Mouse (Mus musculus): ENCODE data around the gene Asap2. TPM values are rescaled to one million over a fixed set of nuclear protein-coding genes. Genes with fewer than 3 reads are reported as not detected.

Asap2 gene
- polyA plus RNA-seq, 1 experiment = 13.9 TPM

DNA sequence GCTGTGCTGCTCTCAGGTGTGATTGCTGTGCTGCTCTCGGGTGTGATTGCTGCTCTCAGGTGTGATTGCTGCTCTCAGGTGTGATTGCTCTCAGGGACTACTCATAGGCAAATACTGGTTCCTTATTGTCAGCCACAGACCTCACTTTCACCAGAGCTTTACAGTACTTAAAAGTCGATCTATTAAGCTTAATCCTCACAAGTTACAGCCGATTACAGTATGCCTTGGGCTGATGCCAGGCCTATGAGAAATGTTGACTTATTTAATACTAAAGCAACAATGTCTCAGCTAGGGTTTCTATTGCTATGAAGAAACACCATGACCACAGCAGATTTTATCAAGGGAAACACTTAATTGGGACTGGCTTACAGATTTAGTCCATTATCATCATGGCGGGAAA, 206.2 kb downstream of the Asap2 start:
- H3K36me3 ChIP-seq (ENCODE audit: control insufficient read depth, insufficient read depth, low read length, poor library complexity, severe bottlenecking) = no peaks in the 10 kb centered on the region
- H3K4me3 ChIP-seq (ENCODE audit: low read depth, low read length) = no peak overlapping the region
- no peak for TF ChIP-seq POLR2A (IDR thresholded peaks at IDR 0.05; ENCODE audit: insufficient read depth, low read length)
- no peak for TF ChIP-seq EP300 (IDR thresholded peaks at IDR 0.05; ENCODE audit: insufficient read depth, low read depth, low read length)
- no peak for TF ChIP-seq CTCF (IDR thresholded peaks at IDR 0.05; ENCODE audit: low read depth, low read length)
- no peak overlapping the region for H3K27ac ChIP-seq (ENCODE audit: insufficient read depth, low read length)
- no peaks in the 10 kb centered on the region for H3K4me1 ChIP-seq (ENCODE audit: control insufficient read depth, insufficient read depth, low read length)
- no peaks in the 10 kb centered on the region for H3K27me3 ChIP-seq (ENCODE audit: control insufficient read depth, insufficient read depth, low read length, poor library complexity, severe bottlenecking)
- H3K9ac ChIP-seq (ENCODE audit: low read depth, poor library complexity, severe bottlenecking) = no peak overlapping the region
- H3K9me3 ChIP-seq (replicated peaks; ENCODE audit: control insufficient read depth, insufficient read depth, low read length, poor library complexity, severe bottlenecking) = no peaks in the 10 kb centered on the region

DNA sequence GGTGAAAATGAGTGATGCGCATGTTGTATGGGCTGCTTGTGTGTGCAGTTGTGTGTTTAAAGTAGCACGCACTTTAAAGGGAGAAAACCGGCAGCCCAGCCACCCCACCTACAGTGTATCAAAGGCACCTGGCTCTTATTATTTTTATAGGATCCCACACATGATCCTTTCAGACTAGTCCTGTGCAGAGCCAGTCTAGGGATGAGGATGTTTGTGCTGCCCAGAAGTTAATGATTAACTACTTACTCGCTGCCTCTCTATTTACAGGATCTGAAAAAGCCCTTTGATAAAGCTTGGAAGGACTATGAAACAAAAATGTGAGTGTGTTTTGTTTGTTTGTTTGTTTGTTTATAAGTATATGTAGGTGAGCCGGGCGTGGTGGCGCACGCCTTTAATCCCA, 210.4 kb downstream of the Asap2 start:
- no peak for TF ChIP-seq POLR2A (IDR thresholded peaks at IDR 0.05; ENCODE audit: insufficient read depth, low read length)

DNA sequence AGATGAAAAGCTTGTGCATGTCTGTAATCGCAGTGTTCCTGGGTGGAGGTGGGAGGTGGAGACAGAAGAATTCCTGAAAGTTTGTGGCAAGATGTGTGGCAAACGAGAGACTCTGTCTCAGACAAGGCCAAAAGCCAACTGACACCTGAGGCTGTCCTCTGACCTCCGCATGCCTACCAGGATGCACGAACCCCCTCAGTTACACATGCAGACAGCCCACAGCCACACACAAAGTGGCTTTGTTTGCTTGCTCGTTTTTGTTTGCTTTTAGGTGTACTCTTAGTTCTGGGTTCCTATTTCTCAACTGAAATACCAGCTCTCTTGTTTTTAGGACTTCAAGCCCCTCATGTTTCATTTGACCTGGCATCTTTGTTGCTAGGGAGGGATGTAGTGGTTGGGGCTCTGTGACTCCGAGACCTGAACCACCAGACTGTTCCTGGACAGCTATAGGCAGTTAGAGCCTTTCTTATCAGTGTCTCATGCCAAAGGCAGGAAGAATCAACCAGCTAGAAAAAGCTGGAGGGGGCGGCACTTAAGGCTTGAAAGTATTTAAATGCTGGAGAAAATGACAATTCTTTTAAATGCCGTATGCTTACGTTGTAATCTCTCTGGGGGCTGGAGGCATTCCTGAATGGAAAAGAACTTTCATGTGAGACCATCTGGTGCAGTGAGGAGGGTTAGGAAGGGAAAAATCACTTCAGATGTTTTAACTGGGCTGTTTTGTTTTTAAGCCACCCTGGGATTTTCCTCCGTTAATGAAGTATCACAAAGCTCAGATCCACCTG, 211.4 kb downstream of the Asap2 start:
- no peaks in the 10 kb centered on the region for H3K27me3 ChIP-seq (ENCODE audit: control insufficient read depth, insufficient read depth, low read length, poor library complexity, severe bottlenecking)
- no peaks in the 10 kb centered on the region for H3K4me1 ChIP-seq (ENCODE audit: control insufficient read depth, insufficient read depth, low read length)
- H3K9ac ChIP-seq (ENCODE audit: low read depth, poor library complexity, severe bottlenecking) = no peak overlapping the region
- no peak overlapping the region for H3K27ac ChIP-seq (ENCODE audit: insufficient read depth, low read length)
- H3K4me3 ChIP-seq (ENCODE audit: low read depth, low read length) = no peak overlapping the region
- no peaks in the 10 kb centered on the region for H3K9me3 ChIP-seq (replicated peaks; ENCODE audit: control insufficient read depth, insufficient read depth, low read length, poor library complexity, severe bottlenecking)
- no peaks in the 10 kb centered on the region for H3K36me3 ChIP-seq (ENCODE audit: control insufficient read depth, insufficient read depth, low read length, poor library complexity, severe bottlenecking)
- TF ChIP-seq POLR2A (IDR thresholded peaks at IDR 0.05; ENCODE audit: insufficient read depth, low read length) = no peak
- TF ChIP-seq EP300 (IDR thresholded peaks at IDR 0.05; ENCODE audit: insufficient read depth, low read depth, low read length) = no peak
- no peak for TF ChIP-seq CTCF (IDR thresholded peaks at IDR 0.05; ENCODE audit: low read depth, low read length)

More for the DNA sequence above, 210.4 kb downstream of the Asap2 start:
- Histone ChIP-seq H3K4me1 (ENCODE audit: control insufficient read depth, insufficient read depth, low read length) (no peaks in the 10 kb centered on the region), H3K4me3 (ENCODE audit: low read depth, low read length) (no peak overlapping the region), H3K27me3 (ENCODE audit: control insufficient read depth, insufficient read depth, low read length, poor library complexity, severe bottlenecking) (no peaks in the 10 kb centered on the region), H3K27ac (ENCODE audit: insufficient read depth, low read length) (no peak overlapping the region), H3K36me3 (ENCODE audit: control insufficient read depth, insufficient read depth, low read length, poor library complexity, severe bottlenecking) (no peaks in the 10 kb centered on the region), H3K9me3 (replicated peaks; ENCODE audit: control insufficient read depth, insufficient read depth, low read length, poor library complexity, severe bottlenecking) (no peaks in the 10 kb centered on the region), H3K9ac (ENCODE audit: low read depth, poor library complexity, severe bottlenecking) (no peak overlapping the region)

DNA sequence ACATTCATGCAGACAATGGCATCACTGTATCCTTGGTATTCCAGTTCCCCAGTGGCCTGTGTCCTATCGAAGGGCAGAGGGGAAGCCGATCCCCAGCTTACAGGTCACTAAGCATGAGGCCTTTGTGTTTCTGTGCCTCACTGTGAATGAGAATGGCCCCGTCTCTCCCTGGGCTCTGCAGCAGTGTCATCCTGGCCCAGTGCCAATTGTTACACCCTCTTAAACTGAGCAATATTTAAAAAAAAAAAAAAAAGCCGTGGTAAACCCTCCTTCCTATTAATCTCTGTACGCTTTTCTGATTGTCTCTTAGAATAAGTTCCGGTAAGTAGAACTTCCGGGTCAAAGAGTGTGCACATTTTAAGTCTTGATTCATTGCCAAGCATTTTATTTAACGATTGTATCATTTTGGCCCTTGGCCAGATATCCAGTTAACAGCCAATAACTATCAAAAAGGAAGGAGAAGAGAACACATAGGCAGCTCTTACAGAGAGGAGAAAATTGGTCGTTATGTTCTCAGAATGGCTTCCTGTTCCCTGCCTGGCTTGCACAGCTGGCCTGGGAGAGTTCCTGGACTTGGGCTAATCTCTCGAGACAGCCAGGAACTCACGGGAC, 214.5 kb downstream of the Asap2 start:
- TF ChIP-seq CTCF (IDR thresholded peaks at IDR 0.05; ENCODE audit: low read depth, low read length) (no peak), EP300 (IDR thresholded peaks at IDR 0.05; ENCODE audit: insufficient read depth, low read depth, low read length) (no peak), POLR2A (IDR thresholded peaks at IDR 0.05; ENCODE audit: insufficient read depth, low read length) (no peak)
- no peak overlapping the region for H3K4me3 ChIP-seq (ENCODE audit: low read depth, low read length)
- no peak overlapping the region for H3K9ac ChIP-seq (ENCODE audit: low read depth, poor library complexity, severe bottlenecking)
- no peaks in the 10 kb centered on the region for H3K27me3 ChIP-seq (ENCODE audit: control insufficient read depth, insufficient read depth, low read length, poor library complexity, severe bottlenecking)
- H3K4me1 ChIP-seq (ENCODE audit: control insufficient read depth, insufficient read depth, low read length) = no peaks in the 10 kb centered on the region
- no peaks in the 10 kb centered on the region for H3K36me3 ChIP-seq (ENCODE audit: control insufficient read depth, insufficient read depth, low read length, poor library complexity, severe bottlenecking)
- no peaks in the 10 kb centered on the region for H3K9me3 ChIP-seq (replicated peaks; ENCODE audit: control insufficient read depth, insufficient read depth, low read length, poor library complexity, severe bottlenecking)
- H3K27ac ChIP-seq (ENCODE audit: insufficient read depth, low read length) = no peak overlapping the region

DNA sequence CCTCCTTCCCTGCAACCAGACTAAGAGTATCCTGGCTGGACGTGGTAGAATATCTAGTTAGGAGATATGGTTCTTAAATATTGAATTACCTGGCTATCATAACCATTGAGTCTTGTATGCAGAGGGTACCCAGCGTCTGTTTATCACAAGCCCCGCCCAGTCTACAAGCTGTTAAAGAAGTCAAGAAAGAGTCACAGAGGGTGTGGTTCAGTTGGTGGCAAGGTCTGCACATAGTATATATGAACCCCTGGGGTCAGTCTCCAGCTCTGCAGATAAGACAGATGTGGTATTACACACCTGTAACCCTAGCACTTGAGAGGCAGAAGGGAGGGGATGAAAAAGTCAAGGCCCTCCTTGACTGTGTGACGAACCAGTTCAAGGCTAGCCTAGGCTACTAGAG, 215.5 kb downstream of the Asap2 start:
- H3K36me3 ChIP-seq (ENCODE audit: control insufficient read depth, insufficient read depth, low read length, poor library complexity, severe bottlenecking) = no peaks in the 10 kb centered on the region
- H3K27ac ChIP-seq (ENCODE audit: insufficient read depth, low read length) = no peak overlapping the region
- H3K4me1 ChIP-seq (ENCODE audit: control insufficient read depth, insufficient read depth, low read length) = no peaks in the 10 kb centered on the region
- H3K27me3 ChIP-seq (ENCODE audit: control insufficient read depth, insufficient read depth, low read length, poor library complexity, severe bottlenecking) = no peaks in the 10 kb centered on the region
- H3K9ac ChIP-seq (ENCODE audit: low read depth, poor library complexity, severe bottlenecking) = no peak overlapping the region
- TF ChIP-seq CTCF (IDR thresholded peaks at IDR 0.05; ENCODE audit: low read depth, low read length) = no peak
- no peak for TF ChIP-seq EP300 (IDR thresholded peaks at IDR 0.05; ENCODE audit: insufficient read depth, low read depth, low read length)
- no peak for TF ChIP-seq POLR2A (IDR thresholded peaks at IDR 0.05; ENCODE audit: insufficient read depth, low read length)
- no peaks in the 10 kb centered on the region for H3K9me3 ChIP-seq (replicated peaks; ENCODE audit: control insufficient read depth, insufficient read depth, low read length, poor library complexity, severe bottlenecking)
- H3K4me3 ChIP-seq (ENCODE audit: low read depth, low read length) = no peak overlapping the region

DNA sequence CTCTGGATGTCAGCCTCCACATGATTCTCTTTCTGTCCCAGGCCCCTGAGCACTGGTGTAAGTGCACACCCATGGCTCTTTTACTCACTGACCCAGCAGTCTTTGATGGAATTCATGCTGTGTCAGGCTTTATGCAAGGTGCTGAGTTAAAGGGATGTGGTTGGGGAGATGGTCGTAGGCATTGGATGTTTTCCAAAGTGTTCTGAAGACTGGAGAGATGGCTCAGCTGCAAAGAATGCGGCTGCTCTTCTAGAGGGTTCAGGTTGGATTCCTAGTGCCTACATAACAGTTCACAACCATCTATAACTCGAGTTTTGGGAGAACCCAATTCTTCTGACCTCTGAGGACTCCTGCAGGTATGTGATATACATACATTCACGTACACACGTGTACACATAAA, 217.2 kb downstream of the Asap2 start:
- no peaks in the 10 kb centered on the region for H3K4me1 ChIP-seq (ENCODE audit: control insufficient read depth, insufficient read depth, low read length)
- TF ChIP-seq CTCF (IDR thresholded peaks at IDR 0.05; ENCODE audit: low read depth, low read length) (no peak), EP300 (IDR thresholded peaks at IDR 0.05; ENCODE audit: insufficient read depth, low read depth, low read length) (no peak), POLR2A (IDR thresholded peaks at IDR 0.05; ENCODE audit: insufficient read depth, low read length) (no peak)
- H3K9ac ChIP-seq (ENCODE audit: low read depth, poor library complexity, severe bottlenecking) = no peak overlapping the region
- H3K4me3 ChIP-seq (ENCODE audit: low read depth, low read length) = no peak overlapping the region
- H3K36me3 ChIP-seq (ENCODE audit: control insufficient read depth, insufficient read depth, low read length, poor library complexity, severe bottlenecking) = no peaks in the 10 kb centered on the region
- no peaks in the 10 kb centered on the region for H3K9me3 ChIP-seq (replicated peaks; ENCODE audit: control insufficient read depth, insufficient read depth, low read length, poor library complexity, severe bottlenecking)
- no peaks in the 10 kb centered on the region for H3K27me3 ChIP-seq (ENCODE audit: control insufficient read depth, insufficient read depth, low read length, poor library complexity, severe bottlenecking)
- H3K27ac ChIP-seq (ENCODE audit: insufficient read depth, low read length) = no peak overlapping the region

Measured in ES-Bruce4 (cell line).